Mouse (Mus musculus) brain, embryonic 18.5 days (tissue): ENCODE measurements at regions not wholly inside any gene's neighbourhood (a gene's known extent, or its start where the extent isn't known, plus 50 kb on each side); places are given as distances from the start of the nearest gene placed in this dataset.

Source experiments
- DNase-seq: peaks from one replicate; pipeline ENCODE4 v3.0.0-alpha.2; 2012; ENCODE audit warnings: low read depth, low spot score

DNA sequence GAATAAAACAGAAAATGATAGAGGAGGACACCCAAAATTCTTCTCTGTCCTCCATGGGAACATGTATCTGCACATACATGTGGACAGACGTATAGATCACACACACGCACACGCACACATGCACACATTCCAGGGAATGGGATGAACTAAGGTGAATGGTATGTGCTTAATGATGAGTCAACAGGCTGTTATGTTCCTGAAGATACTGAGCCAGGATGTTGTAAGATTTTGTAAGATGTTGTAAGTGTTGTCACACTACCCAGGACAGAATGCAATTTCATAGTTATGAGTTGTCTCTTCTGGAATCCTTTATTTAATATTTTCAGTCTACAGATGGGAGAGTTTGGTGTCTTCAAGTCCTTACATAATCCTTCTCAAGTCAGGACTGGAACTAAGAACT lies 447.5 kb downstream of the Gsdmc2 start:
- DNase-seq = no peak

DNA sequence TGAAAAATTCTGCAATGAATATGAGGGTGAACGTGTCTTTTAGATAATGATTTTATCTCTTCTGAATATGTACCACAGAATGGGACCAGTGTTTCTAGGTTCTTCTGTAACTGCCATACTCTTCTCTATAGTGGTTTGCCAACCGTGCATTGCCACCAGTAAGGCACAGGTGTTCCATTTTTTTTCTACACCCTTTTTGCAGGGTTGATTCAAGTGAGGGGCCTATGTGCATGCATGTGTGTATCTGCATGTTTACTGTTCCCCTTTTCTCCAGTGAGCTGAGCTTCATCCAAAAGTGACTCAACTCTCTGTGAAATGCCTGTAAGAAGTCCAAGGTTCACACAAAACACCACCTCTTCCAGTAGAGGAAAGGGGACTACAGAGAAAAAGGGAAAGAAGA lies 467.7 kb downstream of the Gsdmc2 start:
- DNase-seq = no peak

GRCm38 (mm10) chr15:63371328-63372023 lies 473.5 kb downstream of the Gsdmc2 start:
- DNase-seq = no peak

DNA sequence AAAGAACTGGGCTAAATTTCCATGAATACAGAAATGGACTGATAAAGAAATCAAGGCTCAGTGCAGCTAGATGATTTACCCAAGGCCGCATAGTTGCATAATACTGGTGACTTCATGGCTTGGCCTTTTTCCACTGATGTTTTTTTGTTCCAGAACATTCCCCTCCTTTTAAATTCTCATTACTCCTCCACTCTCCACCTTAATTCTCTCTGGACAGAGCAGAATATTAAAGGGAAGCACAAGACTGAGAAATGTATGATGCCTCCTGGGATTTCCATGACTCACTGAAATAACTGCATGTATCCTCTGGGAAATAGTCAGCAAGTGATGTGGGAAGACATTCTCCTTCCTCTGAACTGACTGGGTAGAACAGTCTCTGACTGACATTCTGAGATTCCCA lies 480.5 kb downstream of the Gsdmc2 start:
- no peak for DNase-seq

DNA sequence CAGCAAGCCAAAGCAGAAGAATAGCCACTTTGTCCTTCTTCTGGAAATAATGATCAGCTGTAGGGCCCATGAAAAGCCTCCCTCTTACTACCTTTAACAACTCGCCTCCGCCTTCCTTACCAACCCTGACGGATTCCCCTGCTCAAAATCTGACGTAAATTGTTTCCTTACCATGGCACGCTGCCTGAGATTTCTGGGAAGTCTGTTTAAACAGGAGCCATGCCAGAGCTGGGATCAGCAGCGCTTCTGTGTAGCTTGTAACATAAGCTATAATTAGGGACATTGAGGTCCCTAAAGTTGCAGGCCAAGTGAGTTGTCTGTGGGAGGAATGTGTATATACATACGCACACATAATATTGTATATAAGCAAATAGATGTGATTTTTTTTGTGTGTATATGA lies 484.6 kb downstream of the Gsdmc2 start:
- DNase-seq = peak; percentile 20

GRCm38 (mm10) chr15:63341730-63342129 lies 503.2 kb downstream of the Gsdmc2 start:
- no peak for DNase-seq

GRCm38 (mm10) chr15:63340322-63341060 lies 504.5 kb downstream of the Gsdmc2 start:
- DNase-seq = no peak

GRCm38 (mm10) chr15:63319666-63320065 lies 525.3 kb downstream of the Gsdmc2 start:
- no peak for DNase-seq

GRCm38 (mm10) chr15:63310426-63310825 lies 534.6 kb downstream of the Gsdmc2 start:
- DNase-seq = no peak

- no peak for DNase-seq
Measured at GRCm38 (mm10) chr15:63299311-63299710, 545.7 kb downstream of the Gsdmc2 start.

DNA sequence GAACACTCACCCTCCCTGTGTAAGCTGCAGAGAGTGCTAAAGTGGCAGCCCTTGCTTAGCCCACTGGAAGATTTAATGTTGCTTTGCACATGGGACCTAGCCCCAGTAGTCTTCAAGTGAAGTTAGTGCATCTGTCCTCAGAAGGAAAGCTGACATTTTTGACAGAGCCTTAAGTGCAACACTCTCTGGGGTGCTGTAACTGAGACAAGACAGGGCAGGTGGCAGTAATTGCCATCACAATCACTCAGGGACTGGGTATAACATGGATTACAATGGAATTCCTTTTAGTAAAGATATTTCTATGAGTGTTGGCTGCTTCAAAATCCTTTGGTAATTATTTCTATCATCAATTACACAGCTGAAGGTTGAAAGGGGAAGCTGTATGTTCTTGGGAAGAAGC lies 556.4 kb downstream of the Gsdmc2 start:
- no peak for DNase-seq

GRCm38 (mm10) chr15:63286026-63286425 lies 559.0 kb downstream of the Gsdmc2 start:
- DNase-seq = no peak

- DNase-seq = no peak
Measured at GRCm38 (mm10) chr15:63270381-63270780, 574.6 kb downstream of the Gsdmc2 start.

DNA sequence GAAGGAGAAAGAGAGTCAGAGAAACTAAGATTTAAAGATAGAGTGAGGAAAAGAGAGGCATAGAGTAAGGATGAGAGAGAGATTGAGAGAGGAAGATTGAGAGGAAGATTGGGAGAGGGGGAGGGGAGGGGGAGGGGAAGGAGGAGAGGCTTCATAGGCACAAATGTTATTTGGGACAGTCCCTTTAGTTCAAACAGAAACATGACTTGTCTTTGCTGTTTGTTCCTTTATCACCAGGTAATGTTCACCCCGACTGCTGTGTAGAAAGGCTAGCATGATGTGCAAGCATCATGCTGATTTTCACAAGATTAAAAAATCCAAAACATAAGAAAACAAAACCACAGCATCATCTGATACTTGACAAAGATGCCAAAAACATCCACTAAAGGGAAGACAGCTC lies 579.1 kb downstream of the Gsdmc2 start:
- no peak for DNase-seq

DNA sequence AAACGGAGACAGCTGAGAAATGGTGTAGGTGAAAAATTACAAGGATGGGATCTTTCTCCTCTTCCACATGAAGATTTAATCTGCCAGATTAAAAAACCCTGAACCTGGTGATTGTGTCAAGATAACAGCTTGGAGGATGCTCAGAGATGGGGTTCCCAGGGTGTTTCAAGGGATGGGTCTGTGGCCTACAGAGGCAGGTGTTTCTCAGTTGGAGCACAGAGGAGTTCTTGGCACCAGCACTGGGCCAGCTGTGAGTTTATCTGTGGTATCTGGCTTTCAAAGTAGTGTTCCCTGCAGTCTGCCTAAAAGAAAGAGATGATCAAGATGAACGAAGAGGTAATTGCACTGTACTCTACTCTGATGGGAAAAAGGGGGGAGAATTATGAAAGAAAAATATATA lies 589.2 kb downstream of the Gsdmc2 start:
- DNase-seq = no peak

DNA sequence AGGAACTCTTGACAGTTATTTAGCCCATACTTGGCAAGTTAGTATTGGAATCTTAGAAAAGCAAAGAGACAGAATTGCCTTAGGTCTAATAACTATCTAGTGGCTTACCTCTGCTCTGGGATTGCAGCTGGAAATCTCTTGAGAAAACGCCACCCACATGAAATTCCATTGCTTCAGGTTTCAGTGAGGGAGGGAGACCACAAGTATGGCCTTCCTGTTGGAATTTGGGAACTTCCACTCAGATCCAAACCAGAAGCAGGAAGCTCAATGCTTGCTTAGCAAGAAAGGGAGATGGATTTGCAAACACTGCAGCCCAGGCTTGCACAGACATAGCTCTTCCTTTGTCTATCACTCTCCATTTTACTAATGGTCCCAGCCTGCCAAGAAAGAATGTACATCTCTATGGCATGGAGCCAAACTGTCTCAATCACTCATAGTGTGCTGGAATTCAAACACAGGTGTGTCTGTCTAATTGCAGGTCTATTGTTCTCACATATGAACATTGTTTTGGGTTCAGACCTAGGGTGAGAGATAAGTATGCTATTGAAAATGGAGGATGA lies 592.1 kb downstream of the Gsdmc2 start:
- no peak for DNase-seq

- DNase-seq = no peak
Measured at GRCm38 (mm10) chr15:63238601-63239000, 606.4 kb downstream of the Gsdmc2 start.

GRCm38 (mm10) chr15:63218393-63219060 lies 626.5 kb downstream of the Gsdmc2 start:
- DNase-seq = no peak

DNA sequence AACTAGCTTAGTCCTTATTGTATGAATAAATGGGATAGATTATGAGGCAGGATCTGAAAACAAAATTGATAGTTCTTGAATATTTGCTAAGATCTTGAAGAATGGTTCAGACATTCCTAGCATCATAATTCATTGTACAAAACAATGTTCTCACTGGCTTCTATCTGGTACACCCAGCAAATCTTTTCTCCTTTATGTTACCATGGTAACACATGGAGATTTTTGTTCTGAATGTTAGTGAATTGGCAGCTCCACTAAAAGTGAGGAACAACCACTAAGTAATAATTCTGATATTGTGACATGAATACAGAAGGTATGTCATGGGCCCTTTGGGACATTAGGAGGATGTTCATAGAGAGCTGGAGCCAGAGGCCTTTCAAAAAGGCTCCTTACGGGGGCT lies 639.8 kb downstream of the Gsdmc2 start:
- DNase-seq = peak; percentile 46

- no peak for DNase-seq
Measured at GRCm38 (mm10) chr15:63195031-63195430, 649.9 kb downstream of the Gsdmc2 start.

DNA sequence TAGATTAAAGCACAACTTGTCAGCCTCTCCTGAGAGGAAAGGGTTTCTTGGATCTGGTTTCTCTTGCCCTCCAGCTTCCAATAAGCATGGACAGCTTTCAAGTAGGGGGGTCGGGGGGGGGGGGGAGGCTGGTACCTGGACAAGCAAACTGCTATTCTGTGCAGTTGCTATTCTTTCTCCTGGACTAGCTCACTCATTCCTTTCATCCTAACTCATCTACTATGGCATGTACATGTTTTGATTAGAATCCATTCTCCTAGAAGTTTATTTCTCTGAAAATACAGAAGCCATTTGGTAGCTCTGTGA lies 650.5 kb downstream of the Gsdmc2 start:
- DNase-seq = no peak

GRCm38 (mm10) chr15:63193617-63194491 lies 651.1 kb downstream of the Gsdmc2 start:
- DNase-seq = no peak
